Mouse (Mus musculus) embryo, embryonic 10.5 days (tissue): ENCODE results near the gene Kcnk6.

Source experiments
- DNase-seq: peaks from one replicate; pipeline ENCODE4 v3.0.0-alpha.2; 2015; ENCODE audit warnings: low spot score

The Kcnk6 gene

GRCm38 (mm10) chr7:29232247-29233013 is at the start of gene Kcnk6:
Kcnk6 (minus strand) TSS chr7:29232515.
- no peak for DNase-seq

DNA sequence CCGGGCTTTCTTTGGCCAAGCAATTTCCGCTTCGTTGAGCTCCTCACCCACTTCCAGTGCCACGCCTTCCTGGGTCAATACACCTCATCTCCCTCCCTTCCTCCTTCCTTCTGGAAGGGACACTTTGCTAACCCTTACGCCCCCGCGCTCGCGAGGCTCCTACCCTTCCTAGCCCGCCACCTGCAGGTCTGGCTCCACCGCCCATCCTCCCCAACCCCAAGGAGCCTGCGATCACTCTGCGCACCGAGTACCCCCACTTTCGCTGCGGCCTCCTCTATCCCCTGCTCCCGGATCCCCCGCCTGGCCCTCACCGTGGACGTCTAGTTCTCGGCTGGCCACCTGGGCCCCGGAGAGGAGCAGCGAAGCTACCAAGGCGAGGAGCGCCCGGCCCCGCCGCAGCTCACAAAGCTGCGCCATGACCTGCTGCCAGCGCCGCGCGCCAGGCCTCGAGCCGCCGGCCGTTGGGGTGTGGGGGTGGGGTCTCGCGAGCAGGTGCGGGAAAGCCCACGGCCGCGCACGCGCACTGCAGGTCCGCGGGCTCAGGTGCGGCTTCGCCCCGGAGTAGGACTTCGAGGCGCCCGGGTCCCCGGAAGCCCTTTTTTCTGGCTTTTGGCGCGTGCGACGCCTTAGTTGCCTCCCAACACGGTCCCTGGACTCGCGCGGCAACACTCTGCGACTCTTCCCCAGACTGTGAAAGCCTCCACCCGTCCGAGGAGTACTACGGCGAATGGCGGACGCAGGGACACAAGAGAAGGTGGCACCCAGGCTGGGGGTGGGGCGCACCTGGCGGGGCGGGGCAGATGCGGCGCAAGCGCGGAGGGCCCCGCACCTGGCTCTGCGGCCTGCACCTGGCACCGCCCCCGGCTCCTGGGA is 49.1 kb upstream of the Kcnk6 start, which contains the start of gene Spint2:
TSS of gene Spint2 (minus strand) at position 712 of the 873 bp plus-strand sequence.
- DNase-seq: peak; percentile 47

GRCm38 (mm10) chr7:29280801-29281200 is 48.5 kb upstream of the Kcnk6 start:
- DNase-seq: no peak

DNA sequence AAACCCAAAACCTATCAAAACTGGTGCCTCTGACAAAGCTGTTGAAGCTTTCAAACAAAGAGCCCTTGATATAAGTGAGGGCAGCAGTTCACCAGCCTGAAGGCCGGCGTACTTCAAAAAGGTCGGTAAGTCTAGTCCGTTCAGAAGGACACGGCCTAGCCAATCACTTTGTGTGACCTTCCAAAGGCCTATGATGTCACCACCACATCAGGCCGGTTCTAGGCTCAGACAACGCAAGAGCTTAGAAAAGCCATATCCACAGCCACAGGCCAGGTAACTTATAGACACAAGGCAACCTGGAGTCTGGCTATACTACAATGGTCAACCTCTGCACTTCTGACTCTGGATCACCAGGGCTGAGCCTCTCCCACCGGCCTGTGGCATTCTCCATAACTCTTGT is 47.6 kb upstream of the Kcnk6 start:
- DNase-seq: no peak

GRCm38 (mm10) chr7:29279261-29279660 is 46.9 kb upstream of the Kcnk6 start:
- DNase-seq: no peak

GRCm38 (mm10) chr7:29277510-29277909 is 45.2 kb upstream of the Kcnk6 start:
- DNase-seq: no peak

DNA sequence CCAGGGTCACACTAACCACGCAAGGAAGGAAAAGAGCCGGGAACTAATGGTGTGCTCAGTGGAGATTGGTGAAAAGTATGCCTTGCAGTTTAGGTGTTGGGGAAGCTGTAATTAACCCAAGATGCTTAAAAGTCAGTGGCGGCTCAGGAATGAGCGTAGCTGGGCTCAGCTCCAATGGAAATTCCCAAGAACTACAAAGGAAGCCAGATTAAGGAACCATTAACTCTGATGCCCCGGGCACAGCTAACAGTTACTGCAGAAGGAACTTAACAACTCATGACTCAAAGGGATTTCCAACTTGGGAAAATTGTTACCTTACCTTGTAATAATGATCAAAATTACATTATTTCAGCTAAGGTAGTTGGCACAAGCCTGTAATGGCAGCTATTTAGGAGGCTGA is 44.4 kb upstream of the Kcnk6 start:
- DNase-seq: no peak

GRCm38 (mm10) chr7:29271687-29272465 is 39.6 kb upstream of the Kcnk6 start:
- DNase-seq: no peak

- DNase-seq: no peak
Measured at GRCm38 (mm10) chr7:29270445-29270844, 38.1 kb upstream of the Kcnk6 start.

GRCm38 (mm10) chr7:29266931-29267330 is 34.6 kb upstream of the Kcnk6 start:
- no peak for DNase-seq

DNA sequence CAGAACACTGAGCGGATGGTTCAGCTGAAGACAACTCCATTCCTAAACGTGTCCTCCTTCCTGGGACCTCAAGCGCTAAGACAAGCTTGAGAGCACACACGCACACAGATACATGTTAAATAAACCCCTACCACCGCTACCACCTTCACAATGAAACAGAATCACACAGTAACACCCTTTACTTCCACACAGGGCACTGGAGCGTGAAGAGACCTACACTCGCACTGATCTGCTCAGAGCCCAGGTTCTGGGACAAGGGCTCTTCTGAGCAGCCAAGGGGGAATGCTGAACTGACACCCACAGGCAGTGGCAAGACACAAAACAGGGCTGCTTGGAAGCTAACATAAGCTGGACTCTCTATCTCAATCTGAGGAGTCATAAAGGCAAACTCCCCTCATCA is 33.3 kb upstream of the Kcnk6 start:
- DNase-seq: no peak

GRCm38 (mm10) chr7:29263831-29264230 is 31.5 kb upstream of the Kcnk6 start:
- no peak for DNase-seq

DNA sequence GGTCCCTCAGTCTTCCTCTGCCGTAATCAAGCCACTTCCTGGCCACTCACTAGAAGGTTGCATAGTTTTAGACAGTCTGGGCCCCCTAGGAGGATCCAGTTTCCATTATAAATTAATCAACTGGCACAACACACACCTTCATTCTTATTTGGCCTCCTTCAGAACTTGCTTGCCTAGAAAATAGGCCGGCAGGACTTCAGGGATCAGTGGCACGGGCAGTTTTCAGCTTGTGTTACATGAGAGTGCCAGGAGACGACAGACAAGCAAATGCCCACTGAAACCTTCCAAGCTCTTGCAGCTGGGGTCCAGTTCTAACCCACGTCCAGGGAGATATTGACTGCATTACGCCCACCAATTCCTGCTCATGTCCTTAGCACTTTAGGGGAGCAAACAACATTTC is 29.8 kb upstream of the Kcnk6 start:
- DNase-seq: no peak

GRCm38 (mm10) chr7:29259781-29260730 is 27.7 kb upstream of the Kcnk6 start:
- DNase-seq: peak; percentile 40

- no peak for DNase-seq
Measured at GRCm38 (mm10) chr7:29257368-29257767, 25.1 kb upstream of the Kcnk6 start.

DNA sequence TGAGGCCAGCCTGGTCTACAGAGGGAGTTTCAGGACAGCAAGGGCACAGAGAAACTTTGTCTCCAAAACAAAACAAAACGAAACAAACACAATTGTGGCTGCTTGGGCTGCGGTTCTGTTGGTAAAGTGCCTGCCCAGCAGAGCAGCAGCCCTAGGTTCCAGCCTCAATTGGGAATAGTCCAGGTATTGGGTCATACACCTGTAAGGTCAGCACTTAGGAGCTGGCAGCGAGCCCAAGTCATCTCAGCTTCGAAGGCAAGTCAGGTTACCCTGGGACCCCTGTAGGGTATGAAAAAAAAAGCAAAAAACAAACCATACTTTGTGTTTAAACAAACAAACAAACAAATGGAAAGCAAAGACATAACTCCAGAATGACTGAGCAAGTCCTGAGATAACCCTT is 23.6 kb upstream of the Kcnk6 start:
- DNase-seq: no peak

DNA sequence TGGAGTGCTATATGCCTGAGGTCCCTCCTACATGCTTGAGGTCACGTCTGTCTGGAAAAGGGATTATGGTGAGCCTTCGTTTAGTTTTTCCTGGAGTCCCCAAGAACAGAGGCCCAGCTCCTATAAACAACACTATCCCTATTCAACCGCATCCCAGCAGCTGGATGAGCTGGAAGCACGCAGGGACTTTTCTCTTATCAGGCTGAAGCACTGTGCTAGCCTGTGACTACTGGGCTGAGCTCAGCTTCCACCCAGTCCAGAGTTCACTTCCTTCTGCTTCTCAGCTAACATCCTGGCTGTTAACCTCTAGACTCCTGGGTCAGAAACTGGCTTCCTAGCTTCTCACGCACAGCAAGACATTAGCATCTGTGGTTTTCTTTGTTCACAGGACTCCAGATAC is 21.5 kb upstream of the Kcnk6 start:
- DNase-seq: no peak

DNA sequence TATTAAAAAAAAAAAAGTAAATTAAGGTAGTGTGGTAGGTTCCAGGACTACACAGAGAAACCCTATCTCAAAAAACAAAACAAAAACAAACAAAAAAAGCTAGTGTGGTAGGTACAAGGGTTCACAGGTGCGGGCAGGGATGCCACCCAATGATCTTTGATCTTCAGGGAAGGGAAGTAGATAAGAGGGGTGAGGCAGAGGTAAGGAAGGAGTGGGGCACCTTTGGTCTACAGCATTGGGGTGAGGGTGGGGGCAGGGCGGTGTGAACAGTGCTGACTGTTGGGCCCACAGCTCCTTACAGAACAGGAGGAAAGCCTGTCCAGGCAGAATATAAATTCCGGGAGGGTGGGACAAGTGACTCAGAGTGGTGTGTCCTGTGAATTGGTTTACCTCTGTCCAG is 18.9 kb upstream of the Kcnk6 start:
- DNase-seq: no peak

DNA sequence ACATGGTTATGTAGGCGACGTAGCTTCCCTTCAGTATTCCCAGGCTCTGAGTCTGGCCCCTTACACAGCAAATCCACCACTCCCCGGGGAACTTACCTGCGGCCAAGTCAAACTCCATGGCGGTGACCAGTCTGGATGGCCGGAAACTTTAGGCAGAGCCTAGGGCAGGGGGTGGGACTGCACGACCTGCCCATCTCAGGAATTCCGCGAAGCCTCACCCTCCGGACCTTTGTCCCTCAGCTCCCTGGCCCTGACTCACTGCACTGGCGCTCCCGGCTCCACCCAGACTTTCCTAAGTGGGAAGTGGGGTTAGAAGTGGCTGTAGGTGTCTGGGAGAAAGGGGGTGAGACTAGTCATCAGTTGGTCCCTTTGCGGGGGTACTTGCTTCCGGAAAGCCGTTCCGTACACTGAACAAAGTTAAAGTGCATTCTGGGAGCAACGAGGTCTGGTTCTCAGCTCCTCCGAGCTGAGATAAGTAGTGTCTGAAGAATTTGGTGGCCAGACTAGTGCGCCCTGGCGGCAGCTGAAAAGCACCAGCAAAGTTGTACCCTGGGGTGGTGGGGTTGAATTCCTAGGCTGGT is 16.0 kb upstream of the Kcnk6 start, which contains the start of gene 2200002D01Rik:
TSS of gene 2200002D01Rik (minus strand) at position 206 of the 581 bp plus-strand sequence.
- DNase-seq: peak; percentile 62

GRCm38 (mm10) chr7:29247706-29248105 is 15.4 kb upstream of the Kcnk6 start:
- DNase-seq: no peak

- DNase-seq: peak; percentile 82
Measured at GRCm38 (mm10) chr7:29247314-29247700, 15.0 kb upstream of the Kcnk6 start.
